Mouse (Mus musculus): ENCODE measurements around the gene Dnajb11. TPM values are rescaled to one million over a fixed set of nuclear protein-coding genes. Genes with fewer than 3 reads are reported as not detected.

Gene Dnajb11
- total RNA-seq, 2 experiments from 2014 or later, result 67.1 to 67.8 TPM

DNA sequence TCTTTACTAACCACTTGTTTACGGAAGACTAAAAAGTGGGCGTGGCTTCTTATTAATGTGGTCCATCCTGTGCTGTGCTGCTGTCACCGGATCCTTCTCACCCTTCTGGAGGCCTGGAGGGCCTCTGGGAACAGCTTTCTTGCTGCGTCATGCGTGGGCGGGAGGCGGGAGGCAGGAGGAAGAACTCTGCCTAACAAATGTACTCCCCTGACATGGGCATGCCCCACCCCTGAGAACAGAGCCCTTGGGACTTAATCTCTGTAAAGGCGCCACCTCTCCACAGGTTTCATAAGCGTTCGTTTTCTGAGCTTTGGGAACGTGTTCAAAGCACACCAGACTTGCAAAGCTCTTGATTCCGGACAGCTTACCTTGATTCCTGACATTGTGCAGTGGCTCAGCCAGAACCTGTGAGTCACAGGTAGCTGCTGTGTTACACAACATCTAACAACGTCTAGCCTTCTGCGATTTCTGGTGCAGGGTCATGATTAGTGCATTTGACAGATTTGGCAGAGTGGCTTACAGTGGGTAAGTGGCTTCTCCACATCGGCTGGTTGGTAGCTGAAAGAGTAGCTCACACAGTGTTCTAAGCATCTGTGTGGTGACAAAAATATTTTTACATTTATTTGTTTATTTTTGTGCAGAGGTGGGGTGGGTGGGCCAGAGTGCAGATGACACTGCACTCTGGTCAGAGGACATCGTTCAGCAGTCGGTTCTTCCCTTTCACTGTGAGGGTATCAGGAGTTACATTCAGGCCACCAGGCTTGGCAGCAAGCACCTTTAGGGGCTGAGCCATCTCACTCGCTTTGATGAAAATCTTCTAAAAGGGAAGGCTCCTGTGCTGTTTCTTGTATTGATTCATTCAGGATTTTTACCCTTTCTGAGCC, 62.6 kb downstream of the Dnajb11 start:
- DNase-seq (ENCODE audit: low spot score in 2 of 2), result no peak

DNA sequence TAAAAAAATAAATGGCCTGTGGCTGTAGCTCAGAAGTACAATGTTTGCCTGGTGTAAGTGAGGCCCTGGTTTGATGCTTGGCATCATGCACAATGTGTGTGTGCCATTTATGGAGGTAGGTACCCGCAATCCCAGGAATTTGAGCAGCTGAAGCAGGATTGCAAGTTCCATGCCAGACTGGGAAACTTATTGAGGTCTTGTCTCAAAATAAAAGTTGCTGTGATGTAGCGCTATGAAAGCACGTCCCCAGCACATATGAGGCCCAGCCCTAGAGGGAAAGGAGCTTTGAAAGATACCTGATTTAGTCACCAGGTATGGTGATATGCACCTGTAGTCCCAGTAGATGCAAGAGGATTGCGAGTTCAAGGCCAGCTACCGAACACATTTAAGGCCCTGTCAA, 64.1 kb downstream of the Dnajb11 start:
- DNase-seq (ENCODE audit: low spot score in 2 of 2), result no peak

DNA sequence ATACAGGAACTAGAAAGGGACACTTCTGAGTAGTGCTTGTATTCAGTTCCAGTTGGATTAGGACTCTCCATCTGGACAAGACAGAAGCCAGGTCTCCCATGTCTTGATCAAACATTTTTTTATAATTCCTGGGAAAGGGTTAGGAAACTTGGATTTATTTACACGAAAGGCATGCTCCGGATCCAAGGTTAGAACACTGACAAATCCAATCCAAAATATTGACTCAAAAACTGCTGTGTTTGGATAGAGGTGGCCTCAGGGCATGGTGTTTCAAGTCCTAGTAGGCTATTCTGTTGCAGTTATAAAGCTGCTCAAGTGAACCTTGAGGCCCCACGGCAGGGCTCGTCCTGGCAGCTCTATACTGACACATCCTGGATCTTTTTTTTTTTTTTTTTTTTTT, 64.8 kb downstream of the Dnajb11 start:
- DNase-seq (ENCODE audit: low spot score in 2 of 2), result no peak

Other genes with a start within 250 kb of the Dnajb11 start
- gene Dgkg, start 200.6 kb upstream of the Dnajb11 start, total RNA-seq (2021), result 10 to 100 TPM; 47.4 to 68.3 TPM
- gene Crygs, start 46.3 kb upstream of the Dnajb11 start, total RNA-seq (2021), result not detected
- 10 to 100 TPM; 14.3 to 14.9 TPM for gene Tbccd1, start 176 bp upstream of the Dnajb11 start, total RNA-seq (2021)
- not detected for gene Ahsg, start 33.4 kb downstream of the Dnajb11 start, total RNA-seq (2021)
- not detected for gene Fetub, start 60.5 kb downstream of the Dnajb11 start, total RNA-seq (2021)
- gene Hrg, start 93.2 kb downstream of the Dnajb11 start, total RNA-seq (2021), result not detected
- not detected for gene Kng2, start 171.6 kb downstream of the Dnajb11 start, total RNA-seq (2021)
- not detected for gene Kng1, start 200.0 kb downstream of the Dnajb11 start, total RNA-seq (2021)
- 100 to 1,000 TPM; 894 to 957 TPM for gene Eif4a2, start 249.6 kb downstream of the Dnajb11 start, total RNA-seq (2021)

Measured in left cerebral cortex, adult 18-20 months (tissue).